Mouse (Mus musculus) MEL (cell line): ENCODE measurements at regions not wholly inside any gene's neighbourhood (a gene's known extent, or its start where the extent isn't known, plus 50 kb on each side); places are given as distances from the start of the nearest gene placed in this dataset.

Source experiments
- DNase-seq: peaks from one replicate; pipeline ENCODE4 v3.0.0; 2011; ENCODE audit warnings: low read depth, low spot score
- H3K27ac ChIP-seq: 2 replicates; pipeline ENCODE4 v1.5.1; 2012; ENCODE audit warnings: low read depth, mild to moderate bottlenecking, control low read depth, low read length, moderate library complexity; ENCODE audit not compliant: control insufficient read depth
- H3K27me3 ChIP-seq, 2 experiments: fragments of 150-350 bp in 1 of 2; sonication (generic) in 1 of 2; 2 replicates each; pipeline ENCODE4 v1.6.1; 2012; ENCODE audit warnings: low read length in 2 of 2, mild to moderate bottlenecking in 2 of 2, improper control_type of control experiment in 1 of 2, moderate library complexity in 1 of 2; ENCODE audit not compliant: insufficient read depth in 2 of 2, control insufficient read depth in 1 of 2
- H3K36me3 ChIP-seq, 2 experiments: 2 replicates each; pipeline ENCODE4 v1.6.1; 2012 to 2014; ENCODE audit warnings: low read length in 2 of 2, improper control_type of control experiment in 1 of 2, inconsistent platforms in 1 of 2, mild to moderate bottlenecking in 1 of 2; ENCODE audit not compliant: insufficient read depth in 2 of 2, control insufficient read depth in 1 of 2
- H3K4me1 ChIP-seq, 2 experiments: fragments of 150-350 bp in 1 of 2; sonication (generic) in 1 of 2; 2 replicates each; pipeline ENCODE4 v1.6.1; 2012; ENCODE audit warnings: low read length in 2 of 2, improper control_type of control experiment in 1 of 2, mild to moderate bottlenecking in 1 of 2; ENCODE audit not compliant: insufficient read depth in 2 of 2, control insufficient read depth in 1 of 2
- H3K4me3 ChIP-seq, 2 experiments: fragments of 150-350 bp in 1 of 2; sonication (generic) in 1 of 2; 2 replicates each; pipeline ENCODE4 v1.5.1; 2012; ENCODE audit warnings: low read depth in 2 of 2, low read length in 2 of 2, mild to moderate bottlenecking in 2 of 2, moderate library complexity in 2 of 2, control low read depth in 1 of 2, improper control_type of control experiment in 1 of 2; ENCODE audit not compliant: control insufficient read depth in 1 of 2, insufficient read depth in 1 of 2
- H3K79me2 ChIP-seq: 2 replicates; pipeline ENCODE4 v1.6.1; 2012; ENCODE audit warnings: mild to moderate bottlenecking, low read length, moderate library complexity; ENCODE audit not compliant: control insufficient read depth, poor library complexity, insufficient read depth
- H3K9ac ChIP-seq: 2 replicates; pipeline ENCODE4 v1.6.1; 2012; ENCODE audit warnings: low read depth, mild to moderate bottlenecking, control low read depth, low read length, moderate library complexity; ENCODE audit not compliant: control insufficient read depth, poor library complexity, severe bottlenecking
- H3K9me3 ChIP-seq: fragments of 150-350 bp; sonication (generic); replicated peaks from 2 replicates; pipeline ENCODE4 v1.6.1; 2012; ENCODE audit warnings: mild to moderate bottlenecking, low read length, improper control_type of control experiment, moderate library complexity; ENCODE audit not compliant: insufficient read depth
- BHLHE40 ChIP-seq: IDR thresholded peaks from 2 replicates; pipeline ENCODE4 v1.6.1; 2012; ENCODE audit warnings: low read depth, mild to moderate bottlenecking, inconsistent platforms, low read length, improper control_type of control experiment, borderline replicate concordance
- CHD1 ChIP-seq: IDR thresholded peaks from 2 replicates; pipeline ENCODE4 v1.6.1; 2012; ENCODE audit warnings: low read depth, mild to moderate bottlenecking, inconsistent platforms, low read length, improper control_type of control experiment
- CTCF ChIP-seq, 3 experiments: IDR thresholded peaks in 2 of 3; conservative IDR thresholded peaks in 1 of 3; 2 replicates each; pipeline ENCODE4 v1.5.1; 2011 to 2012; ENCODE audit warnings: low read length in 3 of 3, low read depth in 2 of 3, mild to moderate bottlenecking in 2 of 3, improper control_type of control experiment in 1 of 3, inconsistent platforms in 1 of 3, mixed read lengths in 1 of 3, moderate library complexity in 1 of 3; ENCODE audit not compliant: control insufficient read depth in 1 of 3, insufficient read depth in 1 of 3, poor library complexity in 1 of 3, severe bottlenecking in 1 of 3
- ELF1 ChIP-seq: IDR thresholded peaks from 2 replicates; pipeline ENCODE4 v1.6.1; 2014; ENCODE audit warnings: low read depth, mild to moderate bottlenecking, inconsistent platforms, low read length, improper control_type of control experiment, moderate library complexity
- EP300 ChIP-seq, 2 experiments: IDR thresholded peaks; 2 replicates each; pipeline ENCODE4 v1.6.1; 2011; ENCODE audit warnings: improper control_type of control experiment in 2 of 2, low read length in 2 of 2, low read depth in 1 of 2, mild to moderate bottlenecking in 1 of 2
- ETS1 ChIP-seq: IDR thresholded peaks from 2 replicates; pipeline ENCODE4 v1.6.1; 2012; ENCODE audit warnings: low read depth, mild to moderate bottlenecking, inconsistent platforms, low read length, improper control_type of control experiment, moderate library complexity
- HCFC1 ChIP-seq: IDR thresholded peaks from 2 replicates; pipeline ENCODE4 v1.6.1; 2012; ENCODE audit warnings: low read depth, mild to moderate bottlenecking, inconsistent platforms, low read length, improper control_type of control experiment, moderate library complexity
- MAX ChIP-seq: IDR thresholded peaks from 2 replicates; pipeline ENCODE4 v1.6.1; 2011; ENCODE audit warnings: low read length, improper control_type of control experiment
- MXI1 ChIP-seq: IDR thresholded peaks from 2 replicates; pipeline ENCODE4 v1.6.1; 2011; ENCODE audit warnings: mild to moderate bottlenecking, low read depth, low read length, improper control_type of control experiment
- POLR2AphosphoS2 ChIP-seq: IDR thresholded peaks from 2 replicates; pipeline ENCODE4 v1.6.1; 2011; ENCODE audit warnings: low read length, improper control_type of control experiment
- POLR2AphosphoS5 ChIP-seq: IDR thresholded peaks from 2 replicates; pipeline ENCODE4 v1.6.1; 2012; ENCODE audit warnings: low read depth, borderline replicate concordance, mild to moderate bottlenecking, inconsistent platforms, low read length, moderate library complexity, mixed read lengths
- RCOR1 ChIP-seq: IDR thresholded peaks from 2 replicates; pipeline ENCODE4 v1.6.1; 2012; ENCODE audit warnings: low read depth, mild to moderate bottlenecking, inconsistent platforms, low read length, improper control_type of control experiment
- SIN3A ChIP-seq: IDR thresholded peaks from 2 replicates; pipeline ENCODE4 v1.6.1; 2012; ENCODE audit warnings: low read length, improper control_type of control experiment, inconsistent platforms
- TAL1 ChIP-seq: IDR thresholded peaks from 2 replicates; pipeline ENCODE4 v1.6.1; 2012; ENCODE audit warnings: mild to moderate bottlenecking, inconsistent platforms, low read length, moderate library complexity, mixed read lengths
- TBP ChIP-seq: IDR thresholded peaks from 2 replicates; pipeline ENCODE4 v1.8.0; 2011; ENCODE audit warnings: low read depth, low read length, improper control_type of control experiment
- TCF12 ChIP-seq: IDR thresholded peaks from 2 replicates; pipeline ENCODE4 v1.6.1; 2014; ENCODE audit warnings: low read depth, mild to moderate bottlenecking, inconsistent platforms, low read length, improper control_type of control experiment, moderate library complexity
- UBTF ChIP-seq: IDR thresholded peaks from 2 replicates; pipeline ENCODE4 v1.6.1; 2012; ENCODE audit warnings: low read depth, mild to moderate bottlenecking, inconsistent platforms, low read length, improper control_type of control experiment, moderate library complexity, borderline replicate concordance; ENCODE audit not compliant: insufficient read depth
- USF1 ChIP-seq: IDR thresholded peaks from 2 replicates; pipeline ENCODE4 v1.6.1; 2014; ENCODE audit warnings: low read depth, mild to moderate bottlenecking, inconsistent platforms, low read length, improper control_type of control experiment, moderate library complexity
- ZC3H11A ChIP-seq: IDR thresholded peaks from 2 replicates; pipeline ENCODE4 v1.6.1; 2012; ENCODE audit warnings: low read depth, mild to moderate bottlenecking, inconsistent platforms, low read length, improper control_type of control experiment
- ZKSCAN1 ChIP-seq: IDR thresholded peaks from 2 replicates; pipeline ENCODE4 v1.6.1; 2012; ENCODE audit warnings: low read depth, mild to moderate bottlenecking, inconsistent platforms, low read length, improper control_type of control experiment, moderate library complexity
- ZNF384 ChIP-seq: IDR thresholded peaks from 2 replicates; pipeline ENCODE4 v1.6.1; 2012; ENCODE audit warnings: low read depth, mild to moderate bottlenecking, inconsistent platforms, low read length, improper control_type of control experiment

DNA sequence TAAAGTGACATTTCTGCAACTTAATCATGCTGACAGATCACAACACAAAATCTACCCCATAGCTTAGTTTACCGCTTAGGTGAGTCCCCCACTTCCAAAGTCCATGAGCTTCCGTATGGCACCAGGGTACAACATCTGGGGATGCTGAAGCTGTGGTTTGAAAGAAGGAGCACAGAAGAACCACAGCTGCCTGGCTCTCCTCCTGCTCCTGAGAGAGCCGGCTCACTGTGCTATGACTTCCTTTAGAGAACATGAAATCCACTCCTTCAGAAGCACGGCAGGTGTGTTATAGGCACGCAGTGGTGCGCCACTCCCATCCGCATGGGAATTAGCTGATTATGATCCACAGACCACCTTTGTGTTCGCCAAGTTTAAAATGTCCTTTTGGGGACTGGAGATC, 69.7 kb upstream of the Atl2 start:
- no peak overlapping the region for H3K9ac ChIP-seq

DNA sequence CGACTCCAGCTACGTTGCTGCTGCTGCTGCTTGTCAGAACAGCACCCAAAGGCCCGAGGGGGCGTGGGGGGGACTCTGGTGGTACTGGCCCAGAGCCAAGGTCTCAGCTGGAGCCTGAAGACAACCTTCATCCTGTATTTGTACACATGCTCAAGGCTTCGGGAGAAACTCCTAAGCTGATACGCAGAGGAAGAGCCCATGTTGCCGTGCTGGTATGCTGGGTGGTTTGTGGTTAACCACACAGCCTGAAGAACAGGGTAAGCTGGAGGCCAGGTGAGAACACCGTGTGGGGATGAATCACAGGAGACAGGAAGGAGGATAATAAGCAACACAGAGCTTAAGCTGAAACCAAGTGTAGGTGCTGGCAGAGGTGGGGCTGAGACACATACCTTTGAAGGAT, 68.9 kb upstream of the Atl2 start:
- peaks cover 9 to 40% of the 10 kb centered on the region in 2 experiments for H3K4me1 ChIP-seq
- peaks cover 0 to 17% of the 10 kb centered on the region in 2 experiments; a peak in 2 of 4 replicates for H3K36me3 ChIP-seq
- H3K79me2 ChIP-seq, result no peaks in the 10 kb centered on the region
- no peaks in the 10 kb centered on the region for H3K9me3 ChIP-seq
- H3K9ac ChIP-seq, result no peak overlapping the region
- no peak overlapping the region for H3K27ac ChIP-seq
- H3K27me3 ChIP-seq, result no peaks in the 10 kb centered on the region
- H3K4me3 ChIP-seq, result no peak overlapping the region
- peak; percentile 67 for DNase-seq
- peak; percentile 73 for TF ChIP-seq RCOR1
- TF ChIP-seq EP300 (IDR thresholded peaks at IDR 0.05; ENCODE audit: low read depth in 1 of 2, low read length in 2 of 2), result peak; percentile 26 to 31; a peak in 3 of 4 replicates
- peak; percentile 82 for TF ChIP-seq ETS1
- TF ChIP-seq TCF12, result peak; percentile 49; the same call in 1 of the 2 replicates
- TF ChIP-seq ZKSCAN1, result no peak
- TF ChIP-seq ZNF384, result peak; percentile 67
- TF ChIP-seq TAL1, result no peak
- peak; percentile 75 for TF ChIP-seq SIN3A
- no peak for TF ChIP-seq USF1
- peak; percentile 21; the same call in 1 of the 2 replicates for TF ChIP-seq BHLHE40
- TF ChIP-seq MAX, result 0 out of 2 replicates have a peak, but pooled peaks have one; percentile 18

More for the DNA sequence above, 69.7 kb upstream of the Atl2 start:
- peaks cover 9 to 42% of the 10 kb centered on the region in 2 experiments for H3K4me1 ChIP-seq
- H3K4me3 ChIP-seq, result no peak overlapping the region
- no peak for DNase-seq
- H3K27me3 ChIP-seq, result no peaks in the 10 kb centered on the region
- H3K9me3 ChIP-seq, result no peaks in the 10 kb centered on the region
- no peaks in the 10 kb centered on the region for H3K79me2 ChIP-seq
- H3K36me3 ChIP-seq, result peaks cover 0 to 20% of the 10 kb centered on the region in 2 experiments; a peak in 2 of 4 replicates
- TF ChIP-seq MXI1 (no peak), RCOR1 (no peak), HCFC1 (no peak), EP300 (IDR thresholded peaks at IDR 0.05; ENCODE audit: low read depth in 1 of 2, low read length in 2 of 2) (no peak), POLR2AphosphoS2 (no peak), CTCF (IDR thresholded peaks at IDR 0.05 in 2 of 3, conservative IDR thresholded peaks at IDR 0.05 in 1 of 3; ENCODE audit: control insufficient read depth in 1 of 3, insufficient read depth in 1 of 3, low read depth in 2 of 3, low read length in 3 of 3, poor library complexity in 1 of 3, severe bottlenecking in 1 of 3) (no peak), TAL1 (no peak), SIN3A (no peak), CHD1 (no peak), ZC3H11A (no peak), POLR2AphosphoS5 (no peak), TBP (no peak), MAX (no peak), BHLHE40 (no peak), UBTF (no peak), ELF1 (no peak)
- TF ChIP-seq, all 39 proteins: peak for 0
- H3K27ac ChIP-seq, result no peak overlapping the region
